Mouse (Mus musculus) liver, postnatal 0 days (tissue): ENCODE measurements around the gene Stx7.
"Not testable (repeated sequence)": the region's sequence is repeated elsewhere in the genome, so short reads cannot be mapped to it uniquely, and the experiment has no call there.

Experiments used
- CTCF ChIP-seq: sonication (generic); IDR thresholded peaks from 2 replicates; pipeline ENCODE4 v1.5.1; 2016; ENCODE audit warnings: antibody characterized with exemption, low read depth
- EP300 ChIP-seq: IDR thresholded peaks from 2 replicates; pipeline ENCODE4 v1.6.1; 2016; ENCODE audit warnings: antibody characterized with exemption, low read depth, mild to moderate bottlenecking

DNA sequence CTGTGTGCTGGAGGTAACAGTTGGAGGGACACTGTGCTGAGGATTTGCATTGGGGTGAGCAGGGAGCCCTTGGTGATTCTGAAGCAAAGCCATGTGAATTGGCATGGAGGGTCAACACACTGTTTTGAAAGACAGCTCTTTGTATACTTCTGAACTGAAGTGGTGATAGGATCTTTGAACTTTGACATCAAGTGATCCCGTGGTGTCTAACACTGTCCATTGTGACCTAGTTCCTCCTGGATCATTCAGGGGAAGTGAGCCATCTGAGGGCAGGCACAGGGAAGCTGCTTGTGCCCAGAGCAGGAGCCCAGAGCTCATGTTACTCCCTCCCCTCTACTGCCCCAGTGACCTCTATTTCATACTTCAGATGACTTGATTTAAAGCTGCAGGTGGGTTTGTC lies 45.8 kb upstream of the Stx7 start:
- TF ChIP-seq EP300, CTCF: not testable (repeated sequence)
